Mouse (Mus musculus) E14TG2a.4 (cell line): ENCODE results near the gene Atp5h.

ENCODE experiments used
- CTCF ChIP-seq: conservative IDR thresholded peaks from 2 replicates; pipeline ENCODE4 v1.5.1; 2014; ENCODE audit warnings: low read length
- NANOG ChIP-seq: IDR thresholded peaks from 2 replicates; pipeline ENCODE4 v1.6.1; 2014; ENCODE audit warnings: borderline replicate concordance, low read length, mixed read lengths
- POU5F1 ChIP-seq: IDR thresholded peaks from 2 replicates; pipeline ENCODE4 v1.6.1; 2014; ENCODE audit warnings: low read length, borderline replicate concordance

DNA sequence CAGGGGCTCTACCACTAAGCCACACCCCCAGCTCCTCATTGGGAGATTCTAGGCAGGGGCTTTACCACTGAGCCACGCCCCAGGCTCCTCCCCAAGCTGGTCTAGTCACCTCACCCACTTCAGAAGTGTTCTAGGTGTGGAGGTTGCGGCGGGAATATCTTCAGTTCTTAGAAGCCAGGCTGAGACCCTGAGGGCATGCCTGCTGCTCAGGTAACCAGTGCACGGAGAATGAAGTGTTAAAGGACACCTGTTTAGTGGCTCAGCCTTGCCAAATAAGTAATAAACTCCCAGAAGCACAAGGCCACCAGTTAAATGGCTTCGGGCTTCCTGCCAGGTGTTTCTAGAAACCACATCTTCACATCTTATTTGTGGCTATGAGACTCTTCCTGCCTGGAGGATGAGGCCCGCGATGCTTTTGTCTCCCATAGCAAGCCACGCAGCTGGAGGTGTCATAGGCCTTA, 32.0 kb upstream of the Atp5h start:
- TF ChIP-seq CTCF: no peak
- TF ChIP-seq POU5F1: no peak
- no peak for TF ChIP-seq NANOG
